Mouse (Mus musculus) lung, adult 2 months (tissue): ENCODE data around the gene Mrpl34.

Source experiments
- CTCF ChIP-seq: fragments of 200-500 bp; IDR thresholded peaks from 2 replicates; pipeline ENCODE4 v1.5.1; 2011; ENCODE audit warnings: mild to moderate bottlenecking, low read length, control low read depth; ENCODE audit not compliant: insufficient read depth
- POLR2A ChIP-seq: fragments of 200-500 bp; IDR thresholded peaks from 2 replicates; pipeline ENCODE4 v1.6.1; 2011; ENCODE audit warnings: low read depth, mild to moderate bottlenecking, control low read depth, low read length, borderline replicate concordance; ENCODE audit errors: extremely low read depth

- TF ChIP-seq CTCF (no peak), POLR2A (no peak)
These were observed 2.0 kb upstream of the Mrpl34 start for GRCm38 (mm10) chr8:71462786-71463185.
